Mouse (Mus musculus): ENCODE measurements around the gene E2f2. TPM values are rescaled to one million over a fixed set of nuclear protein-coding genes. Genes with fewer than 3 reads are reported as not detected.

The E2f2 gene
- 3.9 and 4.3 TPM in 2 replicates for polyA plus RNA-seq (2015; fragmentation: Nextera tagmentation; extraction: Ambion mirVana)

DNA sequence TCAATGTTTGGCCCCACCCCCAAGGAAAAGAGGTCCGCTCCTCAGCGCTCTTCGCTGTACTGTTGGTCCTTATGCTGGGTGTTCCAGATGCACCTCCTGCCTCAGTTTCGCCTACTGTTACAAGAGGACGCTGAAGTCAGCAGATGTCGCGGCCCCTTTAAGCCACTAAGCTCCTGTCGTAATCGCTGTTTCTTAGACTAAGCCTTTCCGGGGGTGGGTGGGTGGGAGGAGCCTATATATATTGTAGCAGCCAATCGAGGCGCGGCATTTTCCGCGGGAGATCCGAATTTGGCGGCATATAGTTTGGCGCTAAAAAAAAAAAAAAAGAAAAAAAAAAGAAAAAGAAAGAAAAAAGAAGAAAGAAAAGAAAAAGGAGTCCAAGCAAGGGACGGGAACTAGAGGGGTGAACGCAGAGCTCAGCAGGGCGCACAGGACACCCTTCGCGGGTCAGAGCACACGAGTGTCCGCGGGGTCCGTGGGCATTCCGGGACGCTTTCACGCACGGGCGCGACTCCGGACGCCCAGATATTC lies at the start of gene E2f2:
Gene E2f2 (plus strand): TSS at position 384 of the 531 bp plus-strand sequence.
- H3K36me3 ChIP-seq (ENCODE audit: control insufficient read depth, insufficient read depth) = no peaks in the 10 kb centered on the region
- WGBS = 0% methylated on average over 29 of the region's 35 CpGs
- H3K9ac ChIP-seq (replicated peaks; ENCODE audit: low read depth, low read length) = peak within 1 kb of the TSS; percentile 55
- H3K9me3 ChIP-seq (ENCODE audit: control insufficient read depth, low read length) = no peaks in the 10 kb centered on the region
- H3K4me1 ChIP-seq (replicated peaks; ENCODE audit: control insufficient read depth, insufficient read depth, low read length) = peaks cover 16% of the 10 kb centered on the region
- H3K27me3 ChIP-seq (replicated peaks; ENCODE audit: control insufficient read depth, insufficient read depth, low read length) = no peaks in the 10 kb centered on the region
- peak within 1 kb of the TSS; percentile 100 for H3K4me2 ChIP-seq (ENCODE audit: low read length)
- peak; percentile 78 for ATAC-seq
- peak within 1 kb of the TSS; percentile 58 for H3K4me3 ChIP-seq (replicated peaks; ENCODE audit: low read length)
- H3K27ac ChIP-seq (ENCODE audit: low read length) = peak within 1 kb of the TSS; percentile 30; the same call in 1 of the 2 replicates

DNA sequence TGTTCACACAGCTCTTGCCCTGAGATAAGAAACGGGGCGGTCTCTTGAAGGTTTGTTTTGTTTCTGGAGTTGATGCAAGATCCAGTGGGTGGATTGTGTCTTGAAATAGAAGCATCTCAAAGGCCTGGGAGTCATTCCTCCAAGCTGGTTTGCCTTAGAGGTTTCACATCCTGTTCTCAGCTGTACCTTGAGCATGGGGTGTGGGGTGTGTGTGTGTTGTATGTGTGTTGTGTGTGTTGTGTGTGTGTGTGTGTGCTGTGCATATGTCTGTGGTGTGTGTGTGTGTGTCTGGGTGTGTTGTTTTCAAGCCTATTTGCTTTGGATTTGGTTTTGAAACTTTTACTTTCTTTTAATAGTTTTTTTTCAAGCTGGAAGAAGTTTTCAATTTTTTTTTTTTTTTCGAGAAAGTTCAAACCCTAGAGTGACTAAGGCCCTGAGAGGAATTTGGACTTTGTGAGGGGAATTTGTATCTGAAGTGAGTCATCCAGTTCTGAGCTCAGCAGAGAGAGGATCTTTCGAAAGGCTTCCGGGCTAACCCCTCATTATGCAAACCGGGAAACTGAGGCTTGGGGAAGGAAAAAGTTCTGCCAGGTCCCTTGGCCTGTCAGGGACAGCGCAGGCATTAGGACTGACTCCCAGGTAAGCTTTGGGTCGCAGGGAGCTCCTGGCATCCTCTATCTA lies 48.9 kb upstream of the E2f2 start:
- H3K36me3 ChIP-seq (ENCODE audit: control insufficient read depth, insufficient read depth) = no peaks in the 10 kb centered on the region
- H3K27ac ChIP-seq (ENCODE audit: low read length) = no peak overlapping the region
- 76% methylated on average over 8 of the region's 8 CpGs for WGBS
- H3K9ac ChIP-seq (replicated peaks; ENCODE audit: low read depth, low read length) = no peak overlapping the region
- H3K9me3 ChIP-seq (ENCODE audit: control insufficient read depth, low read length) = no peaks in the 10 kb centered on the region
- no peaks in the 10 kb centered on the region for H3K4me1 ChIP-seq (replicated peaks; ENCODE audit: control insufficient read depth, insufficient read depth, low read length)
- no peak overlapping the region for H3K4me3 ChIP-seq (replicated peaks; ENCODE audit: low read length)
- no peaks in the 10 kb centered on the region for H3K27me3 ChIP-seq (replicated peaks; ENCODE audit: control insufficient read depth, insufficient read depth, low read length)
- H3K4me2 ChIP-seq (ENCODE audit: low read length) = no peak overlapping the region
- ATAC-seq = no peak

DNA sequence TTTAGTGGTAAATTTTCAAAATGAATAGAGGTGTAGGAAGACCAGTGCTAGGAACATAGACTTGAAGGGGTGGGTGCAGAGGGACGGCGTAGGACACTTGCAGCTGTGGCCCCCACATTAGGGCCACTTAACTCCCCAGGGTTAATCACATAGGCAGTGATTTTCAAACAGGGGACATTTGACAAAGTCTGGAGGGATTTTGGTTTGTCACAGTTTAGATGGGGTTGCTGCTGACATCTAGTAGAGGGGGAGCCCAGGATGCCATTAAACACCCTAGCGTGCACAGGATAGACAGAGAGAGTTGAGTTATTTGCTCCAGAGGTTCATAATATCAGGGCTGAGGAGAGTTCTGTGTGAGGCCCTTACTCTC lies 48.4 kb upstream of the E2f2 start:
- no peaks in the 10 kb centered on the region for H3K4me1 ChIP-seq (replicated peaks; ENCODE audit: control insufficient read depth, insufficient read depth, low read length)
- H3K4me3 ChIP-seq (replicated peaks; ENCODE audit: low read length) = no peak overlapping the region
- no peak overlapping the region for H3K9ac ChIP-seq (replicated peaks; ENCODE audit: low read depth, low read length)
- no peaks in the 10 kb centered on the region for H3K9me3 ChIP-seq (ENCODE audit: control insufficient read depth, low read length)
- H3K36me3 ChIP-seq (ENCODE audit: control insufficient read depth, insufficient read depth) = no peaks in the 10 kb centered on the region
- H3K27ac ChIP-seq (ENCODE audit: low read length) = no peak overlapping the region
- WGBS = 88% methylated on average over 3 of the region's 3 CpGs
- H3K4me2 ChIP-seq (ENCODE audit: low read length) = no peak overlapping the region
- no peaks in the 10 kb centered on the region for H3K27me3 ChIP-seq (replicated peaks; ENCODE audit: control insufficient read depth, insufficient read depth, low read length)
- ATAC-seq = no peak

DNA sequence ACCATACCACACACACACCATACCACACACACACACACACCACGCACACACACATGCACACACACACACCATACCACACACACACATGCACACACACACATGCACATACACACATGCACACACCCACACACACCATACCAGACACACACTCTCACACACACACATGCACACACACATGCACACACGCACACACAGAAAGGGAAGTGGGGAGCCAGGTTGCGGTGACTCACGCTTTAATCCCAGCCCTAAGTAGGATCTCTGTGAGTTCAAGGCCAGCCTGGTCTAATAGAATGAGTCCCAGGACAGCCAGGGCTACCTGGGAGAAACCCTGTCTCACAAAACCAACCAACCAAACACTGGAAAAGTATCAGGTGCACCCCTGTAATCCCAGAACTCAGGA lies 47.6 kb upstream of the E2f2 start:
- Histone ChIP-seq H3K4me2 (ENCODE audit: low read length) (no peak overlapping the region), H3K4me1 (replicated peaks; ENCODE audit: control insufficient read depth, insufficient read depth, low read length) (no peaks in the 10 kb centered on the region), H3K27me3 (replicated peaks; ENCODE audit: control insufficient read depth, insufficient read depth, low read length) (no peaks in the 10 kb centered on the region), H3K27ac (ENCODE audit: low read length) (no peak overlapping the region), H3K9ac (replicated peaks; ENCODE audit: low read depth, low read length) (no peak overlapping the region), H3K9me3 (ENCODE audit: control insufficient read depth, low read length) (no peaks in the 10 kb centered on the region), H3K4me3 (replicated peaks; ENCODE audit: low read length) (no peak overlapping the region), H3K36me3 (ENCODE audit: control insufficient read depth, insufficient read depth) (no peaks in the 10 kb centered on the region)
- ATAC-seq = no peak
- WGBS = 100% methylated on average over 4 of the region's 4 CpGs

DNA sequence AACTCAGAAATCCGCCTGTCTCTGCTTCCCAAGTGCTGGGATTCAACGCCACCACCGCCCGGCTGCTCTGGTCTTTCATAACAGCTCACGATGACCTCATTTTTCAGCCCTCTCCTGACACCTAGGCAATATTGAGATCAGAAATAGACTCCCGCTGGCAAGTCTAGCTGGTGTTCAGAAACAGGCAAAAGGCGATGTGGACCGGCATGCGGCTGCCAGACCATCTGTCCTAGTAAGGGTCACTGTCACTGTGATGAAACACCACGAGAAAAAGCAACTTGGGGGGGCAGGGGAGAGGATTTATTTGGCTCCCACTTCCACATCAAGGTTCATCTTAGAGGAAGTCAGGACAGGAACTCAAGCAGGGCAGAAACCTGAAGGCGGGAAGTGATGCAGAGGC lies 46.7 kb upstream of the E2f2 start:
- H3K27ac ChIP-seq (ENCODE audit: low read length) = no peak overlapping the region
- H3K4me1 ChIP-seq (replicated peaks; ENCODE audit: control insufficient read depth, insufficient read depth, low read length) = no peaks in the 10 kb centered on the region
- H3K27me3 ChIP-seq (replicated peaks; ENCODE audit: control insufficient read depth, insufficient read depth, low read length) = no peaks in the 10 kb centered on the region
- H3K36me3 ChIP-seq (ENCODE audit: control insufficient read depth, insufficient read depth) = no peaks in the 10 kb centered on the region
- ATAC-seq = no peak
- 92% methylated on average over 11 of the region's 11 CpGs for WGBS
- no peak overlapping the region for H3K9ac ChIP-seq (replicated peaks; ENCODE audit: low read depth, low read length)
- no peak overlapping the region for H3K4me3 ChIP-seq (replicated peaks; ENCODE audit: low read length)
- H3K9me3 ChIP-seq (ENCODE audit: control insufficient read depth, low read length) = no peaks in the 10 kb centered on the region
- H3K4me2 ChIP-seq (ENCODE audit: low read length) = no peak overlapping the region

DNA sequence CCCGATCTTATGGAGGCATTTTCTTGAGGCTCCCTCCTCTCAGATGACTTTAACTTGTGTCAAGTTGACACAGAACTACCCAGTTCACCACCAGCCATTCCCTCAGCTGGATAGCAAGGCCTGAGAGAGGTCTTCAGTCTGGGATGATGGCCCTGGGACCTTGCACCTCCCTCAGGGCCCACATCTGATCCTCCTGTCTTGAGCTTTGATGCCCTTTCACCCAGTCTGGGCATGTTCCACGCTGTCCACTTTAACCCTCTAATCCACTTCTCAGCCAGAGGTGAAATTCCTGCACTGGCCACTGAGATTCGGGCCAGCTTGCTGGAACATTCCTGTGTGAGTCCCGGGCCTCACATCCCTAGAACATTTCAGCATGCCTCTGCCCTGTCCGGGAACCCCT lies 46.2 kb upstream of the E2f2 start:
- WGBS = 80% methylated on average over 5 of the region's 5 CpGs
- H3K36me3 ChIP-seq (ENCODE audit: control insufficient read depth, insufficient read depth) = no peaks in the 10 kb centered on the region
- H3K4me3 ChIP-seq (replicated peaks; ENCODE audit: low read length) = no peak overlapping the region
- no peak overlapping the region for H3K9ac ChIP-seq (replicated peaks; ENCODE audit: low read depth, low read length)
- no peak overlapping the region for H3K27ac ChIP-seq (ENCODE audit: low read length)
- H3K4me1 ChIP-seq (replicated peaks; ENCODE audit: control insufficient read depth, insufficient read depth, low read length) = no peaks in the 10 kb centered on the region
- no peaks in the 10 kb centered on the region for H3K9me3 ChIP-seq (ENCODE audit: control insufficient read depth, low read length)
- no peak for ATAC-seq
- no peak overlapping the region for H3K4me2 ChIP-seq (ENCODE audit: low read length)
- no peaks in the 10 kb centered on the region for H3K27me3 ChIP-seq (replicated peaks; ENCODE audit: control insufficient read depth, insufficient read depth, low read length)

DNA sequence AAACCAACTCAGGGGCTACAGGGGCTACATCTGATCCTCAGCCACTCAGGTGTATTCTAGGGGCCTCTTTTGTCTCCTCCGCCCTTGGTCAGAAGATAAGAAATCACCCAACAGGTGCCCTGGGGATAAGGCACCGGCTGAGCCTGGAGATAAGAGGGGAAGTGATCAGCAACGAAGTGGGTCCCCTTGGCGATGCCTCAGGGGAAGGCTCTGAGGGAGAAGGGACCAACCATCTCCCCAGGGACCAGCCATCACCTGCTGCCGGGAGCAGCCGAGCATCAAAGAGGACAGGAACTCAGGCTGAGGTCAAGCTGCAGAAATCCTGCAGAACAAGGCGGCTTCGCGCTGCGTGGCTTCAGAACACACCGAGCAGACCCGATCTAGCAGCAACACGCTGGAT lies 44.5 kb upstream of the E2f2 start:
- ATAC-seq = no peak
- 76% methylated on average over 13 of the region's 13 CpGs for WGBS
- no peak overlapping the region for H3K4me3 ChIP-seq (replicated peaks; ENCODE audit: low read length)
- no peaks in the 10 kb centered on the region for H3K4me1 ChIP-seq (replicated peaks; ENCODE audit: control insufficient read depth, insufficient read depth, low read length)
- H3K9ac ChIP-seq (replicated peaks; ENCODE audit: low read depth, low read length) = no peak overlapping the region
- no peaks in the 10 kb centered on the region for H3K27me3 ChIP-seq (replicated peaks; ENCODE audit: control insufficient read depth, insufficient read depth, low read length)
- H3K27ac ChIP-seq (ENCODE audit: low read length) = no peak overlapping the region
- no peaks in the 10 kb centered on the region for H3K36me3 ChIP-seq (ENCODE audit: control insufficient read depth, insufficient read depth)
- H3K4me2 ChIP-seq (ENCODE audit: low read length) = no peak overlapping the region
- H3K9me3 ChIP-seq (ENCODE audit: control insufficient read depth, low read length) = no peaks in the 10 kb centered on the region

DNA sequence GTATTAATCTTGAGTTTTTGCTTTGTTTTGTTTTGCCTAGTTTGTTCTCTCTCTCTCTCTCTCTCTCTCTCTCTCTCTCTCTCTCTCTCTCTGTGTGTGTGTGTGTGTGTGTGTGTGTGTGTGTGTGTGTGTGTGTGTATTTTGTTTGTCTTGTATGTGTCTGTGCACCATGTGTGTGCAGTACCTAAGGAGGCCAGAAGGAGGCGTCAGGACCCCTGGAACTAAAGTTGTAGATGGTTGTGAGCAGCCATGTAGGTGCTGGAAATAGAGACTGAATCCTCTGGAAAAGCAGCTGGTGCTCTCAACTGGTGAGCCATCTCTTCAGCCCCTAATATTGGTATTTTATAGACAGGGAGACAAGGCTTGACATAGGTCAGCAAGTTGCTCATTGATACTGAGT lies 42.4 kb upstream of the E2f2 start:
- H3K27ac ChIP-seq (ENCODE audit: low read length) = no peak overlapping the region
- no peaks in the 10 kb centered on the region for H3K36me3 ChIP-seq (ENCODE audit: control insufficient read depth, insufficient read depth)
- no peak for ATAC-seq
- H3K9ac ChIP-seq (replicated peaks; ENCODE audit: low read depth, low read length) = no peak overlapping the region
- H3K27me3 ChIP-seq (replicated peaks; ENCODE audit: control insufficient read depth, insufficient read depth, low read length) = no peaks in the 10 kb centered on the region
- H3K4me2 ChIP-seq (ENCODE audit: low read length) = no peak overlapping the region
- peaks cover 14% of the 10 kb centered on the region for H3K4me1 ChIP-seq (replicated peaks; ENCODE audit: control insufficient read depth, insufficient read depth, low read length)
- no peaks in the 10 kb centered on the region for H3K9me3 ChIP-seq (ENCODE audit: control insufficient read depth, low read length)
- WGBS = 83% methylated on average over 1 of the region's 1 CpGs
- no peak overlapping the region for H3K4me3 ChIP-seq (replicated peaks; ENCODE audit: low read length)

DNA sequence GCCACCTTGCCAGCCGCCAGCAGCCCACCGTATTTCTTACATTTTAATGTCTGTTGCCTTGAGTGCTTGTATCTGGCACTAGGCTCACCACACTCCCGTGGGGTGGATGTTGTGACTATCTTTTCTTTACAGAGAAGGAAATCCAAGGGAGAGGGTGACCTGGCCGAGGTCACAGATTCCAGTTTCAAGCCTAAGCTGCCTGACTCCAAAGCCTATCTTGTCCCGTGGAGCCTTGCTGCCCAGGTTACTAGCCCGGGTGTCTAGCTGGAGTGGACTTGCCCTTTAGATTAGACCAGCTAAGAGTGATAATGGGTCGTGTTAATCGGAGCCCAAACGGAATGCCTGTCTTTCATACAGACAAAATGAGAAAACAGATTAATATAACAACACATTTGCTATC lies 38.4 kb upstream of the E2f2 start:
- 16% methylated on average over 9 of the region's 9 CpGs for WGBS
- no peak overlapping the region; the same call in 1 of the 2 replicates for H3K9ac ChIP-seq (replicated peaks; ENCODE audit: low read depth, low read length)
- no peaks in the 10 kb centered on the region for H3K27me3 ChIP-seq (replicated peaks; ENCODE audit: control insufficient read depth, insufficient read depth, low read length)
- H3K9me3 ChIP-seq (ENCODE audit: control insufficient read depth, low read length) = no peaks in the 10 kb centered on the region
- H3K4me1 ChIP-seq (replicated peaks; ENCODE audit: control insufficient read depth, insufficient read depth, low read length) = peaks cover 26% of the 10 kb centered on the region
- peak overlapping the region; percentile 79 for H3K4me2 ChIP-seq (ENCODE audit: low read length)
- ATAC-seq = no peak
- peak overlapping the region; percentile 90 for H3K27ac ChIP-seq (ENCODE audit: low read length)
- H3K4me3 ChIP-seq (replicated peaks; ENCODE audit: low read length) = no peak overlapping the region
- H3K36me3 ChIP-seq (ENCODE audit: control insufficient read depth, insufficient read depth) = no peaks in the 10 kb centered on the region

All from forebrain, embryonic 16.5 days (tissue).